Mouse (Mus musculus): ENCODE measurements around the gene Cbx3. TPM values are rescaled to one million over a fixed set of nuclear protein-coding genes. Genes with fewer than 3 reads are reported as not detected.

The Cbx3 gene
- polyA plus RNA-seq, 1 experiment from 2014 or later = 665 TPM

- H3K27ac ChIP-seq = no peak overlapping the region
- H3K4me3 ChIP-seq = no peak overlapping the region
- peaks cover 8% of the 10 kb centered on the region for H3K4me1 ChIP-seq
- H3K36me3 ChIP-seq = peaks cover 52% of the 10 kb centered on the region
- H3K27me3 ChIP-seq (ENCODE audit: low read depth, poor library complexity, severe bottlenecking) = no peaks in the 10 kb centered on the region
- WGBS = 87% methylated on average over 8 of the region's 8 CpGs
- DNase-seq (ENCODE audit: low spot score) = peak; percentile 28
- H3K9me3 ChIP-seq (replicated peaks) = no peaks in the 10 kb centered on the region
Measured at GRCm38 (mm10) chr6:51457770-51458387, 12.3 kb upstream of the Cbx3 start.

- Histone ChIP-seq H3K36me3 (peaks cover 63% of the 10 kb centered on the region), H3K27me3 (ENCODE audit: low read depth, poor library complexity, severe bottlenecking) (no peaks in the 10 kb centered on the region), H3K4me3 (no peak overlapping the region), H3K9me3 (replicated peaks) (no peaks in the 10 kb centered on the region), H3K27ac (no peak overlapping the region), H3K4me1 (no peaks in the 10 kb centered on the region)
- WGBS = 48% methylated on average over 2 of the region's 2 CpGs
- DNase-seq (ENCODE audit: low spot score) = peak; percentile 33
Measured at GRCm38 (mm10) chr6:51458925-51459312, 11.2 kb upstream of the Cbx3 start.

GRCm38 (mm10) chr6:51459313-51460020 is 10.7 kb upstream of the Cbx3 start:
- Histone ChIP-seq H3K4me1 (no peaks in the 10 kb centered on the region), H3K27me3 (ENCODE audit: low read depth, poor library complexity, severe bottlenecking) (no peaks in the 10 kb centered on the region), H3K9me3 (replicated peaks) (no peaks in the 10 kb centered on the region), H3K27ac (no peak overlapping the region), H3K4me3 (no peak overlapping the region), H3K36me3 (peaks cover 68% of the 10 kb centered on the region)
- WGBS = 41% methylated on average over 5 of the region's 5 CpGs
- DNase-seq (ENCODE audit: low spot score) = peak; percentile 37

DNA sequence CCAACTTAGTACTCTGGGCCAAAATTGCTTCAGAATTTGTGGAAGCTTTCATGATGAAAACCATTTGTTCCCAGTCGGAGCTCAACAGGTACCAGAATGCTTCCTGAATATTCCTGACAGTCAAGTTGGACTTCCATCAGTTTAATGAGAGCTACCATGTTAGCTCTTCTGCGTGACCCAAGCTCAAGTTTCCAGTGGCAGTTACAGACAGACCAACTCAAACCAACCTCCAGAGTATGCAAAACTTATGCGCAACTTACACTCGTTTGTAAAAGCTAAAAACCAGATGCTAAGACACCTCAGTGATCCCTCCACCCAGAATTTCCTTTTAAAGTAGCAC is 10.2 kb upstream of the Cbx3 start:
- no peak overlapping the region for H3K27ac ChIP-seq
- H3K9me3 ChIP-seq (replicated peaks) = no peaks in the 10 kb centered on the region
- DNase-seq (ENCODE audit: low spot score) = peak; percentile 33
- H3K27me3 ChIP-seq (ENCODE audit: low read depth, poor library complexity, severe bottlenecking) = no peaks in the 10 kb centered on the region
- no peaks in the 10 kb centered on the region for H3K4me1 ChIP-seq
- WGBS = 76% methylated on average over 4 of the region's 4 CpGs
- no peak overlapping the region for H3K4me3 ChIP-seq
- H3K36me3 ChIP-seq = peaks cover 73% of the 10 kb centered on the region

DNA sequence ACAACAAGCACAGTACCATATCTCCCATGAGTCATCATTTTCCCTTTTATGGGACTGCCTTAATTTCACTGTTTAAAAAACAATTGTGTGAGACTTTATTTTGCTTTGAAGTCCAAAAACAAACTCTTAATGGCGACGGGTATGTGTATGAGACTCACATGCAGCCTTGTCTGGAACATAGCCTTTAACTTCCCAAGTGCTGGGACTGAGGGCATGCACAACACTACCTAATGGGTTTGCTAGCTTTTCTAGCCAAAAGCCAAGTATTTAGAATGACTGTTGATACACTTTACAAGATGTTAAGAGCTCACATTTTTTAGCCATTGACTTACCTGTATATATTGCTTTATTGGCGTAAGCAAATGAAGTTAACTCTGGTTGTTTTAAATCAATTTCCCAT is 9.8 kb upstream of the Cbx3 start:
- Histone ChIP-seq H3K4me1 (no peaks in the 10 kb centered on the region), H3K4me3 (no peak overlapping the region), H3K27me3 (ENCODE audit: low read depth, poor library complexity, severe bottlenecking) (no peaks in the 10 kb centered on the region), H3K36me3 (peaks cover 77% of the 10 kb centered on the region), H3K27ac (no peak overlapping the region), H3K9me3 (replicated peaks) (no peaks in the 10 kb centered on the region)
- DNase-seq (ENCODE audit: low spot score) = peak; percentile 27
- WGBS = 80% methylated on average over 3 of the region's 3 CpGs

DNA sequence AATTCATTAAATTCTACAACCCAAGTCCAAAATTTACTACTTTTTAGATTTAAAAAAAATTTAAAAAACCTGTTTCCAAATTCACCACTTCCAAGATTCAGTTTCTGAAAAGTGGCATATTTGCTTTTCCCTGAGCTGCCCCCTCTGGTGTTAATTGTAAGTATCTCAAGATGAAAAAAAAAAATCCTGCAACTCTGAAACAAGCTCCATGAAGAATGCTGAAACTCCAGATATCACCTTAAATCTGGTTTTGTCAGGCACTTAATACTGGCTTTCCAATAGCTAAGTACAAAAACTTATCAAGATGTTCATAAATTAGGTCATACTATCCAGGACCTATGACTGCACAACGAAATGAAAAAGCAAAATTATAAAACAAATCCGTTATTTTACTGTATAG is 2.5 kb upstream of the Cbx3 start:
- peak overlapping the region; percentile 97 for H3K4me3 ChIP-seq
- peak overlapping the region; percentile 99 for H3K27ac ChIP-seq
- DNase-seq (ENCODE audit: low spot score) = peak; percentile 16
- no peaks in the 10 kb centered on the region for H3K9me3 ChIP-seq (replicated peaks)
- H3K27me3 ChIP-seq (ENCODE audit: low read depth, poor library complexity, severe bottlenecking) = no peaks in the 10 kb centered on the region
- H3K4me1 ChIP-seq = peaks cover 22% of the 10 kb centered on the region
- peaks cover 61% of the 10 kb centered on the region for H3K36me3 ChIP-seq
- 0% methylated on average over 2 of the region's 2 CpGs for WGBS

DNA sequence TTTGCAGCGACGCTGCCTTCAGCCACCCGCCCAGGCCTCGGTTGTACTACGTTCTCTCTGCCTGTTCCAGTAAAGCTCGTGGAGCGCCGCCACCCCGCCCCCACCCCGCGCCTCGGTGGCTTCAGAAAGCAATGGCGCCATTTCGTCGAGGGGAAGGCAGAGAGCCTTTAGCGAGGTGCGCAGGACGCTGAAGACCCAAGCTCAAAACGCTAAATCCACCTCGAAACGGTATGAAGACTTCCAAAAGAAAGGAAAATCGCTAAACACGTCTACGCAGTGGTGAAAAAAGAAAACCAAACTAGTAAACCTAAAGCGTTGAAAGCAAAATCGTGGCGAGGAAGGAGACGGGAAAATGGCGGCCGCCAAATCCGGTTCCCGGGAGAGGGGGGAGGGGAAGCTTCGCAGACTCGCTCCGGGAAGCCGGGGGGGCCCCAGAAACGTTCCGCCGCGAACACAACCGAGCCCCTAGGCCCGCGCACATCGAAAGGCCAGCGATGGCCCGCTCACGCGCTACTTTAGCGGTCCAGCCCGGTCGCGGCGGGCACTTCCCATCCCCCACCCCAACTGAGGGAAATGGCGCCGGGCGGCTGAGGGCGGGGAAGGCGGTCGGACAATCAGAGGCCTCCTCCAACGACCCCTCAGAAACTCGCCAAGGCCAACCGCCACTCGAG is 1.1 kb upstream of the Cbx3 start:
- peak overlapping the region; percentile 99 for H3K27ac ChIP-seq
- WGBS = under 1% methylated on average over 63 of the region's 63 CpGs
- H3K9me3 ChIP-seq (replicated peaks) = no peaks in the 10 kb centered on the region

DNA sequence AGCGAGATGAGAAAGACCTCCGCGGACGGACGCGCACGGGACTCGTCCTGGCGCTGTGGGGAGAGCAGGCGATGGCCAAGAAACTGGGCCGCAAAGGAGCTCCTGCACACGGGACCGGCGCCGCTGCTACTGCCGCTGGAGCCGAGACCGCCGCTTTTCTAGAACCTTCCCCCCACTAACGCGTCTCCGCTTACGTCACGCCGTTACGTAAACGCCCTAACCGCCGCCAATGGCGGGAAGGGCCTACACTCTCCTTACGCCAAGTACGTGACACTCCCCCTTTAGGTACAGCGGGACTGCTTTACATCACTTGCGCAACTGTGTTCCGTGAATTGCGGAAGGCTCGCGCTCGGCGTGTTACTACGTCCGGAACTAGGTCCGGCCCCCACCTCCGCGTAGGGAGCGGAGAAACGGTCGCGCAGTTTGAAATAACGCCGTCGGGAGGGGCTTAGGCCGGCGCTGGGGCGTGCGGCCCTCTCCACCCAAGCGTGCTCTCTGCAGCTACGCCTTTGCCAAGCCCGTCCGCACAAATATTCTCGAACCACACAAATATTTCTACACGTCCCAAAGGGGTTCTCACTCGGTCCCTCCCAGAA is 347 bp upstream of the Cbx3 start, which contains the start of gene Hnrnpa2b1:
Gene Hnrnpa2b1, minus strand, starts transcription at position 180 of the 596 bp plus-strand sequence.
- whole genome bisulfite sequencing = under 1% methylated on average over 63 of the region's 63 CpGs
- Histone ChIP-seq H3K4me1 (peaks cover 32% of the 10 kb centered on the region), H3K27ac (peak within 1 kb of the TSS; percentile 99), H3K36me3 (peaks cover 61% of the 10 kb centered on the region), H3K9me3 (replicated peaks) (no peaks in the 10 kb centered on the region), H3K27me3 (ENCODE audit: low read depth, poor library complexity, severe bottlenecking) (no peaks in the 10 kb centered on the region), H3K4me3 (peak within 1 kb of the TSS; percentile 97)
- peak; percentile 99 for DNase-seq (ENCODE audit: low spot score)

More for the DNA sequence above, 1.1 kb upstream of the Cbx3 start:
- peaks cover 61% of the 10 kb centered on the region for H3K36me3 ChIP-seq
- peak; percentile 87 for DNase-seq (ENCODE audit: low spot score)
- no peaks in the 10 kb centered on the region for H3K27me3 ChIP-seq (ENCODE audit: low read depth, poor library complexity, severe bottlenecking)
- H3K4me3 ChIP-seq = peak overlapping the region; percentile 97
- peaks cover 32% of the 10 kb centered on the region for H3K4me1 ChIP-seq

GRCm38 (mm10) chr6:51471179-51471505 is 982 bp downstream of the Cbx3 start:
- peaks cover 28% of the 10 kb centered on the region for H3K4me1 ChIP-seq
- H3K4me3 ChIP-seq = peak overlapping the region; percentile 97
- H3K27ac ChIP-seq = peak overlapping the region; percentile 99
- no peaks in the 10 kb centered on the region for H3K27me3 ChIP-seq (ENCODE audit: low read depth, poor library complexity, severe bottlenecking)
- H3K36me3 ChIP-seq = peaks cover 61% of the 10 kb centered on the region
- no peaks in the 10 kb centered on the region for H3K9me3 ChIP-seq (replicated peaks)
- under 1% methylated on average over 10 of the region's 10 CpGs for WGBS
- DNase-seq (ENCODE audit: low spot score) = no peak

- peak; percentile 31 for DNase-seq (ENCODE audit: low spot score)
- H3K27ac ChIP-seq = peak overlapping the region; percentile 99
- no peaks in the 10 kb centered on the region for H3K9me3 ChIP-seq (replicated peaks)
- peak overlapping the region; percentile 97 for H3K4me3 ChIP-seq
- H3K4me1 ChIP-seq = peaks cover 24% of the 10 kb centered on the region
- no peaks in the 10 kb centered on the region for H3K27me3 ChIP-seq (ENCODE audit: low read depth, poor library complexity, severe bottlenecking)
- 29% methylated on average over 3 of the region's 3 CpGs for WGBS
- peaks cover 61% of the 10 kb centered on the region for H3K36me3 ChIP-seq
Measured at GRCm38 (mm10) chr6:51471782-51472181, 1.6 kb downstream of the Cbx3 start.

DNA sequence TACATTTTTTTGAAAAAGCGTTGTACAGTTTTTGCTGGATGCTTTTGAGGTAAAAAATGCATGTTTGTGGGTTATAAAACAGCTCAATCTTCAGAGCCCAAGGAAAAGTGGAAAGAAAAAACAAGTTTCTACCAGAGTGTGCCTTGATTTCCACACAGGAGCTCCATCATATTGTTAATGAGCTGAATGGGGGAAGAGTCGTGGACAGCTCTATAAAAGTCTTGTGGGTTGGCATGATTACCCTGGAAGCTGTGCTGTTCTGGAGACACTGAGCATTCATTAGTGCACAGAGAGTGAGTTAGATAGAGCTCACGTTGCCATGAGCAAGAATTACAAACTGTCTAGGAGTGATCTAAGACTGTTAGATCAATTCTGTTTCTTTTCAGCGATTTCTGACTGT is 2.1 kb downstream of the Cbx3 start:
- peak overlapping the region; percentile 99 for H3K27ac ChIP-seq
- peaks cover 61% of the 10 kb centered on the region for H3K36me3 ChIP-seq
- peaks cover 20% of the 10 kb centered on the region for H3K4me1 ChIP-seq

GRCm38 (mm10) chr6:51479136-51479731 is 9.1 kb downstream of the Cbx3 start:
- Histone ChIP-seq H3K4me1 (no peaks in the 10 kb centered on the region), H3K27me3 (ENCODE audit: low read depth, poor library complexity, severe bottlenecking) (no peaks in the 10 kb centered on the region), H3K27ac (no peak overlapping the region), H3K9me3 (replicated peaks) (no peaks in the 10 kb centered on the region), H3K36me3 (peaks cover 89% of the 10 kb centered on the region), H3K4me3 (no peak overlapping the region)
- WGBS = 92% methylated on average over 4 of the region's 4 CpGs
- no peak for DNase-seq (ENCODE audit: low spot score)

More for the DNA sequence above, 2.1 kb downstream of the Cbx3 start:
- 67% methylated on average over 4 of the region's 4 CpGs for WGBS
- DNase-seq (ENCODE audit: low spot score) = peak; percentile 26
- no peaks in the 10 kb centered on the region for H3K27me3 ChIP-seq (ENCODE audit: low read depth, poor library complexity, severe bottlenecking)
- H3K9me3 ChIP-seq (replicated peaks) = no peaks in the 10 kb centered on the region
- H3K4me3 ChIP-seq = peak overlapping the region; percentile 97

Data from limb, embryonic 10.5 days (tissue).